Mouse (Mus musculus) midbrain, postnatal 0 days (tissue): Measurements from ENCODE around the gene Osbpl3. TPM values are rescaled to one million over a fixed set of nuclear protein-coding genes. Genes with fewer than 3 reads are reported as not detected.

ENCODE experiments used
- ATAC-seq: fragments of 200-750 bp; cut with Nextera tagmentation; 2 replicates; pipeline ENCODE4 v1.8.0; 2017; ENCODE audit warnings: moderate number of reproducible peaks, mild to moderate bottlenecking, moderate TSS enrichment, moderate library complexity; ENCODE audit not compliant: low FRiP score
- DNase-seq: peaks from one replicate; pipeline ENCODE4 v3.0.0-alpha.2; 2015; ENCODE audit warnings: low spot score
- H3K27ac ChIP-seq: fragments of 300-500 bp; sonication (generic); 2 replicates; pipeline ENCODE4 v1.5.1; 2014; ENCODE audit warnings: low read depth, mild to moderate bottlenecking, low read length, mixed read lengths
- H3K27me3 ChIP-seq: fragments of 300-500 bp; sonication (generic); 2 replicates; pipeline ENCODE4 v1.6.1; 2014; ENCODE audit warnings: low read length, control low read depth, mixed read lengths; ENCODE audit not compliant: insufficient read depth
- H3K36me3 ChIP-seq: fragments of 300-500 bp; sonication (generic); 2 replicates; pipeline ENCODE4 v1.6.1; 2014; ENCODE audit warnings: low read length, control low read depth, mixed read lengths; ENCODE audit not compliant: insufficient read depth
- H3K4me1 ChIP-seq: fragments of 300-500 bp; sonication (generic); 2 replicates; pipeline ENCODE4 v1.6.1; 2014; ENCODE audit warnings: mild to moderate bottlenecking, control low read depth, antibody characterized with exemption, low read length, mixed read lengths; ENCODE audit not compliant: insufficient read depth
- H3K4me2 ChIP-seq: fragments of 300-500 bp; sonication (generic); 2 replicates; pipeline ENCODE4 v1.6.1; 2014; ENCODE audit warnings: low read depth, mild to moderate bottlenecking, low read length, mixed read lengths; ENCODE audit not compliant: poor library complexity, severe bottlenecking
- H3K4me3 ChIP-seq: fragments of 300-500 bp; sonication (generic); 2 replicates; pipeline ENCODE4 v1.5.1; 2014; ENCODE audit warnings: low read depth, mild to moderate bottlenecking, low read length, moderate library complexity
- H3K9ac ChIP-seq: fragments of 300-500 bp; sonication (generic); replicated peaks from 2 replicates; pipeline ENCODE4 v1.6.1; 2014; ENCODE audit warnings: mild to moderate bottlenecking, low read length, moderate library complexity, mixed read lengths; ENCODE audit not compliant: poor library complexity, severe bottlenecking
- H3K9me3 ChIP-seq: fragments of 300-500 bp; sonication (generic); 2 replicates; pipeline ENCODE4 v1.6.1; 2016; ENCODE audit warnings: low read length, control low read depth
- CTCF ChIP-seq: IDR thresholded peaks from 2 replicates; pipeline ENCODE4 v1.5.1; 2016; ENCODE audit warnings: antibody characterized with exemption, mild to moderate bottlenecking
- WGBS: fragments of 180-500 bp; shearing (Covaris S2); extraction: QIAGEN DNeasy Blood & Tissue Kit; methylation state at CpG from one replicate; pipeline ENCODE4 v1.1.7; 2014; 5-methylcytosine and 5-hydroxymethylcytosine counted together
- polyA plus RNA-seq: library from polyadenylated mRNA; unstranded; fragments of >200 nt; fragmentation: Nextera tagmentation; extraction: Ambion mirVana; gene quantifications from 2 replicates; pipeline ENCODE4 v1.2.1, GENCODE M21; 2015
- total RNA-seq: library from RNA; depleted of rRNA; stranded (reverse); fragments of >200 nt; gene quantifications from 2 replicates; pipeline ENCODE4 v1.2.3, GENCODE M21; 2014

Gene Osbpl3
- total and polyA plus RNA-seq, 2 experiments from 2014 or later = 5.5 to 9.5 TPM

DNA sequence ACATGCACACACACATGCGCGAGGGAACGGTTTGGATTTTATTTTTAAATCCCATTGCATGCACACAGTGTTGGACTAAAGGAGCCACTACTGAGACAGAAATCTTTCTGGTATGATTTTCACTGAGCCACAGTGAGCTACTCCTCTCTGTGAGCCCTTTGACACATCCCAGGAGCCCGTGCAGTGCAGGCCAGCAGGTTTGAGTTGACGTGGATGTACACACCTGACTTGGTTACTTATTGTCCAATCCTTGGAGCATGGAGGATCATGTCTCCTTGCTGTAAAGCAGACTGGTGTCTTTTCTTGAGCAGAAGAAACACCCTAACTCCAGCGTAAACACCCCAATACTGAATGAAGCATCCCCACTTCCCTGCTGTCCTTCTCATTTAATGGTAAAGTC lies 57.7 kb downstream of the Osbpl3 start:
- 92% methylated on average over 6 of the region's 6 CpGs for WGBS
- Histone ChIP-seq H3K9me3 (no peaks in the 10 kb centered on the region), H3K4me1 (no peaks in the 10 kb centered on the region; the same call in 1 of the 2 replicates), H3K4me3 (no peak overlapping the region), H3K36me3 (no peaks in the 10 kb centered on the region), H3K27me3 (no peaks in the 10 kb centered on the region), H3K27ac (no peak overlapping the region), H3K4me2 (no peak overlapping the region), H3K9ac (no peak overlapping the region)
- TF ChIP-seq CTCF = no peak
- no peak for ATAC-seq
- no peak for DNase-seq

DNA sequence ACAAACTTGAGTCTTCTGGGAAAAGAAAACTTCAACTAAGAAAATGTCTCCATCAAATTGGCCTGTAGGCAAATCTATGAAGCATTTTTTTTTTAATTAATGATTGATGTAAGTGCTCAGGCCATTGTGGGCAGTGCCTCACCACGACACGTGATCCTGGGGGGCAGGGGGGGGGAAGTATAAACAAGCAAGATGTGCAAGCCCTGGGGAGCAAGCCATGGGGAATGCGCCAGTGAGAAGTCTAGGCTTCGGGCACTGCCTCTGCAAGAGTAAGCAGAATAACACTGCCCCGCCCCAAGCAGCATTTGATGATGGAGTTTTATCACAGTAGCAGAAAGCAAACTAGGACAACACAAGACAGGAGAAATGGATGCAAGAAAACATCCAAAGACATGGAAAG lies 58.9 kb downstream of the Osbpl3 start:
- Histone ChIP-seq H3K27me3 (no peaks in the 10 kb centered on the region), H3K9ac (no peak overlapping the region), H3K4me3 (no peak overlapping the region), H3K27ac (no peak overlapping the region), H3K4me1 (no peaks in the 10 kb centered on the region; the same call in 1 of the 2 replicates), H3K36me3 (no peaks in the 10 kb centered on the region), H3K4me2 (no peak overlapping the region), H3K9me3 (no peaks in the 10 kb centered on the region)
- ATAC-seq = no peak
- TF ChIP-seq CTCF = no peak
- no peak for DNase-seq
- WGBS = 66% methylated on average over 5 of the region's 5 CpGs

DNA sequence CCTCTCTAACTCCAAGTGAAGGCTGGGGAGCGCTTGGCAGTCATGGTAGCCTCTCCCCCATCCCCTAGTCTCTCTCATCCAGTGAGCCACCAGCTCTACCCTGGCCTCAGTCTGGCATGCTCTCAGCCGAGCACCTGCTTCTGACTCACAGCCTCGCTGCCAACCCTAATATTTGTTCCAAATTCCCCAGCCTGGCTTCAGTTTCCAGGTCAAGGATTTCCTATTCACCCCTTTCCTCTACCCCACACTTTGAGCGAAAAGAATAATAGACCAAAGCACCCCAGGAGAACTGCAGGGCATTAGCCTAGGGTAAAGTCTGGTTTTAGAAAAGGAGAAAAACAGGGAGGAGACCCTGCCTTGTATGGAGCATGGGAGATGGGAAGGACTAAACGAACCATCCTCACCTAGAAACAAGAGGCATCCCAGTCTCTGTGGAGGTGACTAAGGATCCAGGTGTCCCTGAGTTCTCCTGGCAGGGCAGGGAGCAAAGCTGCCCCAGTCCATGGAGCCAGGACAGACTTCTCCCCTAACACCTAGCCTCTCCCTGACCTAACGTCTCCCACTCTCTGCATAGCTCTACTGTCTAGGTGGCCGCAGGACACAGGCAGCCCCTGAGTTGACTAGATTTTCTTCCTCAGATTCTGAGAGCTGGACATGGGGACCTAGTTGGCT lies 60.2 kb downstream of the Osbpl3 start:
- no peak for DNase-seq
- no peak overlapping the region for H3K4me2 ChIP-seq
- H3K27me3 ChIP-seq = no peaks in the 10 kb centered on the region
- no peaks in the 10 kb centered on the region for H3K9me3 ChIP-seq
- 74% methylated on average over 7 of the region's 7 CpGs for WGBS
- TF ChIP-seq CTCF = no peak
- H3K27ac ChIP-seq = no peak overlapping the region
- no peak overlapping the region for H3K9ac ChIP-seq
- ATAC-seq = no peak
- no peaks in the 10 kb centered on the region for H3K36me3 ChIP-seq
- no peak overlapping the region for H3K4me3 ChIP-seq
- no peaks in the 10 kb centered on the region; the same call in 1 of the 2 replicates for H3K4me1 ChIP-seq

DNA sequence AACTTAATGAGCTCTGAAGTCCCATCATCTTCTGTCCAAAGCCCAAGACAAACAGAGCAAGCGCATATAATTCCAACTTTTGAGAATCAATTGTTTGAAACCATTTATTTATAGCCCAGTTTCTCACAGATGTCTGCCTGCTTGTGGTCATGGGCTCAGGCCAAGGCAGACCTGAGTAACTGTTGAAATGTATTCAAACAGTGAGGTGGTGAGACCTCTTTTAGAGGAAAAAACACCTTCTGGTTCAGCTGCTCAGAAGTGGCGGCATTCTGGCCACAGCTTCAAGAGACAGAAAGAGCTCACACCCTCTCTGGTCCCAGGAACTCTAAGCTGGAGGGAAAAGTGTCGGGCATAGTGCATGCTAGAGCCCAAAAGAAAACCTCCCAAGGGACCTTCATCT lies 61.6 kb downstream of the Osbpl3 start:
- H3K27ac ChIP-seq = no peak overlapping the region
- no peak for DNase-seq
- no peak overlapping the region for H3K4me3 ChIP-seq
- no peak overlapping the region for H3K4me2 ChIP-seq
- 91% methylated on average over 3 of the region's 3 CpGs for WGBS
- no peak for TF ChIP-seq CTCF
- no peaks in the 10 kb centered on the region for H3K36me3 ChIP-seq
- no peaks in the 10 kb centered on the region; the same call in 1 of the 2 replicates for H3K4me1 ChIP-seq
- H3K9ac ChIP-seq = no peak overlapping the region
- no peaks in the 10 kb centered on the region for H3K27me3 ChIP-seq
- ATAC-seq = no peak
- no peaks in the 10 kb centered on the region for H3K9me3 ChIP-seq

DNA sequence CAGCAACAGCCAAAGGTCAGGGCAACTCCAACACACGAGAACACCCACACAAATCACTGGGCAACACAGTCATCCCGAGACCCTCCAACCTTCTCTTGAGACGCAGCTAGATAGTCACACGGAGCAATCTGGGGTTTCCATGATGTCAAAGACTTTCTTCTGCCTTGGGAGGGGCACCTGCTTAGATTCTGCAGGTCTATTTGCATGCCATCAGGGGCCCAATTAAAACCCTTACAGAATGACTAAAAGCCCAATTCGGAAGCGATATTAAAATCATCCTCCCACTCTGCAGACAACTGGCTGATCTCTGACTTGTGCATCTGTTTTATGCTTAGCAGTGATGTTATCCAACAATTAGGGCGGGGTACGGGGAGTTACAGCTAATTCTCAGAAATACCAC lies 62.0 kb downstream of the Osbpl3 start:
- Histone ChIP-seq H3K27me3 (no peaks in the 10 kb centered on the region), H3K4me3 (no peak overlapping the region), H3K27ac (no peak overlapping the region), H3K4me2 (no peak overlapping the region), H3K4me1 (no peaks in the 10 kb centered on the region), H3K36me3 (no peaks in the 10 kb centered on the region), H3K9ac (no peak overlapping the region), H3K9me3 (no peaks in the 10 kb centered on the region)
- no peak for DNase-seq
- no peak for ATAC-seq
- 87% methylated on average over 8 of the region's 8 CpGs for WGBS
- TF ChIP-seq CTCF = no peak

DNA sequence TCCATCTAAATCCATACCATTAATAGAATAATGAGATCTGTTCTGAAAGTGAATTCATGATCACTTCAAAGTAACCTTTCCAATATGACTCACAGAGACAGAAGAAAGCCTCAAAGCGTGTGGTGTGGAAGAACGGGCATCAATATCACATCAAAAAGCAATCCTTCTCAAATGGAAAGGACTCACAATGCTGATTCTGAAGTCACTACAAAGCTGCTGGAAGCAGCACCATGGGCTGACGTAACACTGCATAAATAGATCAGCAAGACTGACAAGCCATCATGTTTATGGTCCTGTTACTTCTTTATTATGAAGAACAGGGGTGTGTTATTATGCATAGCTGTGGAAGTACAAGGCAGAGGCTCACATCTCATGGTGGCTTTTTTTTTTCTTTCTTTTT lies 64.0 kb downstream of the Osbpl3 start:
- ATAC-seq = no peak
- H3K4me3 ChIP-seq = no peak overlapping the region
- H3K36me3 ChIP-seq = no peaks in the 10 kb centered on the region
- H3K9me3 ChIP-seq = no peaks in the 10 kb centered on the region
- 78% methylated on average over 3 of the region's 3 CpGs for WGBS
- no peak overlapping the region for H3K4me2 ChIP-seq
- no peak overlapping the region for H3K9ac ChIP-seq
- no peaks in the 10 kb centered on the region for H3K27me3 ChIP-seq
- H3K27ac ChIP-seq = no peak overlapping the region
- no peak for DNase-seq
- H3K4me1 ChIP-seq = no peaks in the 10 kb centered on the region
- TF ChIP-seq CTCF = no peak
